In genomic region chr2:121296754-121297231, GRCm38 (mm10) we compare ENCODE assay signal across 8 mouse cellular contexts. TPM values are rescaled to one million over a fixed set of nuclear protein-coding genes. Genes with fewer than 3 reads are reported as not detected.
DNase-seq lines count a peak whose midpoint lies in the region; ATAC-seq and TF ChIP-seq lines count a peak whose summit lies in the region.

No protein-coding gene starts in this region.

- no peak for TF ChIP-seq CTCF in C2C12 (IDR thresholded peaks at IDR 0.05; ENCODE audit: control insufficient read depth, insufficient read depth, insufficient read length)

- H3K27me3 ChIP-seq in C2C12 (ENCODE audit: control insufficient read depth, insufficient read depth, insufficient read length) = no peaks in the 10 kb centered on the region
- peaks cover 85% of the 10 kb centered on the region for H3K27me3 ChIP-seq in forebrain, embryonic 10.5 days (ENCODE audit: poor library complexity, severe bottlenecking)
- peaks cover 21% of the 10 kb centered on the region for H3K27me3 ChIP-seq in limb, embryonic 14.5 days (ENCODE audit: control insufficient read depth, insufficient read depth, low read length)

- ATAC-seq in limb, embryonic 14.5 days (ENCODE audit: low FRiP score, low read depth) = no peak

- H3K4me3 ChIP-seq in C2C12 (ENCODE audit: insufficient read depth, poor library complexity, severe bottlenecking) = no peak overlapping the region
- H3K4me3 ChIP-seq in forebrain, embryonic 10.5 days = peak overlapping the region; percentile 51
- peak overlapping the region; percentile 49 for H3K4me3 ChIP-seq in limb, embryonic 14.5 days (replicated peaks; ENCODE audit: low read length)

- H3K9ac ChIP-seq in limb, embryonic 14.5 days (ENCODE audit: low read depth, low read length, severe bottlenecking) = no peak overlapping the region

- no peaks in the 10 kb centered on the region for H3K9me3 ChIP-seq in forebrain, embryonic 10.5 days
- H3K9me3 ChIP-seq in limb, embryonic 14.5 days (ENCODE audit: control insufficient read depth, low read length) = no peaks in the 10 kb centered on the region

- TF ChIP-seq POLR2A in limb, embryonic 14.5 days (IDR thresholded peaks at IDR 0.05; ENCODE audit: borderline replicate concordance, extremely low read depth, insufficient read depth, insufficient read length) = no peak

- H3ac ChIP-seq in C2C12 (ENCODE audit: control insufficient read depth, insufficient read length, low read depth) = peak overlapping the region; percentile 15

- no peaks in the 10 kb centered on the region for H3K79me2 ChIP-seq in C2C12 (ENCODE audit: control insufficient read depth, insufficient read depth)

- H3K27ac ChIP-seq in forebrain, embryonic 10.5 days = peak overlapping the region; percentile 68
- no peak overlapping the region for H3K27ac ChIP-seq in limb, embryonic 14.5 days (replicated peaks; ENCODE audit: low read depth, low read length)

- H3K4me1 ChIP-seq in forebrain, embryonic 10.5 days = peaks cover 53% of the 10 kb centered on the region
- H3K4me1 ChIP-seq in limb, embryonic 14.5 days (ENCODE audit: control insufficient read depth, insufficient read depth, low read length) = peaks cover 19% of the 10 kb centered on the region

- 8% methylated on average over 6 of the region's 6 CpGs for WGBS in forebrain, embryonic 10.5 days
- WGBS in limb, embryonic 14.5 days = 9% methylated on average over 6 of the region's 6 CpGs

- DNase-seq in heart, adult 11 months = peak; percentile 88
- no peak for DNase-seq in heart, adult 8-10 months (ENCODE audit: low spot score)
- no peak for DNase-seq in forebrain, embryonic 10.5 days (ENCODE audit: extremely low spot score, low spot score)
- DNase-seq in limb, embryonic 14.5 days (ENCODE audit: low spot score) = no peak
- no peak for DNase-seq in right cerebral cortex, postnatal 4 days
- DNase-seq in gastrocnemius, adult 8-10 months (ENCODE audit: low spot score in 2 of 2) = no peak
- DNase-seq in MN1 (ENCODE audit: low spot score) = no peak

- H3K36me3 ChIP-seq in C2C12 (ENCODE audit: control insufficient read depth, insufficient read depth) = peaks cover 34% of the 10 kb centered on the region
- H3K36me3 ChIP-seq in forebrain, embryonic 10.5 days (replicated peaks) = peaks cover 34% of the 10 kb centered on the region
- peaks cover 21% of the 10 kb centered on the region; the same call in 1 of the 2 replicates for H3K36me3 ChIP-seq in limb, embryonic 14.5 days (ENCODE audit: control insufficient read depth, insufficient read depth, low read length)

- H3K4me2 ChIP-seq in limb, embryonic 14.5 days (replicated peaks; ENCODE audit: low read depth, low read length, severe bottlenecking) = peak overlapping the region; percentile 64

- H3K79me3 ChIP-seq in C2C12 (ENCODE audit: low read depth) = no peaks in the 10 kb centered on the region

TF ChIP-seq in C2C12, 6 proteins besides CTCF, POLR2A, EP300 and RAD21:
- TF ChIP-seq MAX (IDR thresholded peaks at IDR 0.05) (no peak), CEBPB (IDR thresholded peaks at IDR 0.05; ENCODE audit: low read depth) (no peak), MYOD1 (IDR thresholded peaks at IDR 0.05; ENCODE audit: control insufficient read depth, insufficient read length, low read depth) (no peak), MYOG (IDR thresholded peaks at IDR 0.05; ENCODE audit: control insufficient read depth, extremely low read depth, insufficient read length) (no peak), USF1 (IDR thresholded peaks at IDR 0.05; ENCODE audit: low read depth) (no peak)

RNA-seq across cellular contexts. Expression of gene Map1a, which starts 7.4 kb away (rescaled TPM):
- 1 to 10 TPM; 4.7 to 6.0 (median 5.2) TPM for total RNA-seq in heart, adult 8-10 months (2022)
- polyA plus RNA-seq in C2C12 (2012; fragmentation: generic; extraction: Trizol) = 23.9 TPM
- 6.5 and 6.6 TPM in 2 replicates for polyA plus RNA-seq in forebrain, embryonic 10.5 days (2016; fragmentation: Nextera tagmentation; extraction: Ambion mirVana)
- 7.1 and 7.6 TPM in 2 replicates for polyA plus RNA-seq in limb, embryonic 14.5 days (2012; rRNA removed)
- polyA plus RNA-seq in limb, embryonic 14.5 days (2014; fragmentation: Nextera tagmentation; extraction: Ambion mirVana) = 7.8 and 9.3 TPM in 2 replicates
- total RNA-seq in gastrocnemius, adult 8-10 months (2022) = 10 to 100 TPM in 3 of 4 experiments, 1 to 10 TPM in 1; 7.9 to 12.2 (median 10.8) TPM

RNA-seq across cellular contexts. Expression of gene Trp53bp1, which starts 25.6 kb away (rescaled TPM):
- 10 to 100 TPM; 30.3 to 39.2 (median 33.5) TPM for total RNA-seq in heart, adult 8-10 months (2022)
- polyA plus RNA-seq in C2C12 (2012; fragmentation: generic; extraction: Trizol) = 13.3 TPM
- polyA plus RNA-seq in forebrain, embryonic 10.5 days (2016; fragmentation: Nextera tagmentation; extraction: Ambion mirVana) = 134 and 144 TPM in 2 replicates
- polyA plus RNA-seq in limb, embryonic 14.5 days (2012; rRNA removed) = 67.7 and 75.6 TPM in 2 replicates
- 51.2 and 67.2 TPM in 2 replicates for polyA plus RNA-seq in limb, embryonic 14.5 days (2014; fragmentation: Nextera tagmentation; extraction: Ambion mirVana)
- total RNA-seq in gastrocnemius, adult 8-10 months (2022) = 10 to 100 TPM; 16.4 to 33.0 (median 23.5) TPM

RNA-seq across cellular contexts. Expression of gene Ppip5k1, which starts 58.4 kb away (rescaled TPM):
- total RNA-seq in heart, adult 8-10 months (2022) = 100 to 1,000 TPM in 3 of 4 experiments, 10 to 100 TPM in 1; 88.4 to 110 (median 104) TPM
- 5.8 TPM for polyA plus RNA-seq in C2C12 (2012; fragmentation: generic; extraction: Trizol)
- polyA plus RNA-seq in forebrain, embryonic 10.5 days (2016; fragmentation: Nextera tagmentation; extraction: Ambion mirVana) = 10.1 and 11.0 TPM in 2 replicates
- 12.4 and 13.0 TPM in 2 replicates for polyA plus RNA-seq in limb, embryonic 14.5 days (2012; rRNA removed)
- 7.6 and 10.3 TPM in 2 replicates for polyA plus RNA-seq in limb, embryonic 14.5 days (2014; fragmentation: Nextera tagmentation; extraction: Ambion mirVana)
- 100 to 1,000 TPM in 2 of 4 experiments, 10 to 100 TPM in 2; 97.7 to 103 (median 99.7) TPM for total RNA-seq in gastrocnemius, adult 8-10 months (2022)
